Mouse (Mus musculus): ENCODE data around the gene Myh9. TPM values are rescaled to one million over a fixed set of nuclear protein-coding genes. Genes with fewer than 3 reads are reported as not detected.
A peak's percentile ranks its signal among the peaks of the same experiment; 100 is the strongest.

Gene Myh9
- polyA plus RNA-seq, 1 experiment from 2014 or later = 59.3 TPM

DNA sequence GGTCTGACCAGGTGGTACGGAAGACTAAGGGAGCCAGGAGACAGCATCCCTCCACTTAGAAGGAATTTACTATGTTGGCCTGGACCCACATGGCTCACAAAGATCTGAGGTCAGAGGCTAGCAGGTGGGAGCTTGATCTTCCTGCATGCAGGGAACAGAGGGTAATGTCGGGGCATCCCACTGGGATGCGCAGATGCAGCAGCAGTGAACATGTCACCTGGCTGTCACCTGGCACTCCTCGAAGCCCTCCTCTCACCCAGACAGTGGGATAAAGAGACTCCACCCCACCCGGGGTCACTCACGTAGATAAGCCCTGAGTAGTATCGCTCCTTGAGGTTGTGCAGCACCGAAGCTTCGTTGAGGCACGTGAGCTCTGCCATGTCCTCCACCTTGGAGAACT is 29.4 kb downstream of the Myh9 start:
- H3K4me1 ChIP-seq (ENCODE audit: insufficient read depth, low read depth, low read length) = peaks cover 25% of the 10 kb centered on the region; the same call in 1 of the 2 replicates
- H3K9me3 ChIP-seq (ENCODE audit: low read length) = no peaks in the 10 kb centered on the region
- ATAC-seq (no peak), DNase-seq (ENCODE audit: low spot score) (no peak)
- no peak overlapping the region for H3K9ac ChIP-seq (replicated peaks; ENCODE audit: low read depth)
- H3K27ac ChIP-seq (ENCODE audit: low read length) = no peak overlapping the region
- TF ChIP-seq EP300 (IDR thresholded peaks at IDR 0.05) = no peak
- TF ChIP-seq CTCF (IDR thresholded peaks at IDR 0.05) = no peak
- H3K36me3 ChIP-seq (ENCODE audit: insufficient read depth, low read length) = peaks cover 23% of the 10 kb centered on the region; the same call in 1 of the 2 replicates
- H3K4me3 ChIP-seq (ENCODE audit: low read depth, low read length) = no peak overlapping the region
- WGBS = 87% methylated on average over 10 of the region's 10 CpGs
- no peak overlapping the region for H3K4me2 ChIP-seq (replicated peaks; ENCODE audit: low read depth, low read length)
- no peaks in the 10 kb centered on the region for H3K27me3 ChIP-seq (replicated peaks; ENCODE audit: insufficient read depth, low read length)

DNA sequence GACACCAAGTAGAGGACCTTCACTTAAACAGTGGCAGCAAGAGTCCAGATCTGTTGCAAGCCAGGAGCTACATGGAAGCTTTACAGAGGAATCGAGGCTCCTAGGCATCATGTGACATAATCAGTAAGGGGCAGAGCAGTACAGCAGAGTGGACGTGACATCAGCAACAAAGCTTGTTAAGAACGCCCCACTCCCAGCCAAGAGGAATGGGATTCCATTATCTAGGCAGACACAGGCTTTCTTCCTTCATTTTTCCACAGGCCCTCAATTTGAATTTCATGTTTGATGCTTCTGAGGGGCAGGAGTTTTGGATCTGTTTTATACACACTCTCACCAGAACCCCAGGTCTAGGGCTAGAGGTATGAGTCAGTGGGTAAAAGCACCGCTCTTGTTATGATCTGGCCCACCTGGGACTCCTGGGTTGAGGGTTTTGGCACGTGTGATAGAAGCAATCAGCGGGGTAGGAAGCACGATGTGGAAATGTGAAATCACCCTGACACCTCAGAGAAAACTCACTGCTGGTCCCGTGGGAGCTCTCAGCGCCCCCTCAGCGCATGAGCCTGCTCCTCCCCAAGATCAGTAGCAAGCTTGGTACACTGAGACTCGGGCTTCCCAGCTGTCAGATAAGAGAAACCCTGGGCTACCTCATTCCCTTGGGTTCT is 30.7 kb downstream of the Myh9 start:
- H3K27ac ChIP-seq (ENCODE audit: low read length) = no peak overlapping the region
- no peak overlapping the region for H3K4me3 ChIP-seq (ENCODE audit: low read depth, low read length)
- no peak for DNase-seq (ENCODE audit: low spot score)
- ATAC-seq = no peak
- peaks cover 35% of the 10 kb centered on the region; the same call in 1 of the 2 replicates for H3K36me3 ChIP-seq (ENCODE audit: insufficient read depth, low read length)
- peaks cover 19% of the 10 kb centered on the region; the same call in 1 of the 2 replicates for H3K4me1 ChIP-seq (ENCODE audit: insufficient read depth, low read depth, low read length)
- H3K27me3 ChIP-seq (replicated peaks; ENCODE audit: insufficient read depth, low read length) = no peaks in the 10 kb centered on the region
- TF ChIP-seq CTCF (IDR thresholded peaks at IDR 0.05) (no peak), EP300 (IDR thresholded peaks at IDR 0.05) (no peak)
- 68% methylated on average over 11 of the region's 11 CpGs for WGBS
- no peak overlapping the region for H3K4me2 ChIP-seq (replicated peaks; ENCODE audit: low read depth, low read length)
- no peak overlapping the region for H3K9ac ChIP-seq (replicated peaks; ENCODE audit: low read depth)
- H3K9me3 ChIP-seq (ENCODE audit: low read length) = no peaks in the 10 kb centered on the region

DNA sequence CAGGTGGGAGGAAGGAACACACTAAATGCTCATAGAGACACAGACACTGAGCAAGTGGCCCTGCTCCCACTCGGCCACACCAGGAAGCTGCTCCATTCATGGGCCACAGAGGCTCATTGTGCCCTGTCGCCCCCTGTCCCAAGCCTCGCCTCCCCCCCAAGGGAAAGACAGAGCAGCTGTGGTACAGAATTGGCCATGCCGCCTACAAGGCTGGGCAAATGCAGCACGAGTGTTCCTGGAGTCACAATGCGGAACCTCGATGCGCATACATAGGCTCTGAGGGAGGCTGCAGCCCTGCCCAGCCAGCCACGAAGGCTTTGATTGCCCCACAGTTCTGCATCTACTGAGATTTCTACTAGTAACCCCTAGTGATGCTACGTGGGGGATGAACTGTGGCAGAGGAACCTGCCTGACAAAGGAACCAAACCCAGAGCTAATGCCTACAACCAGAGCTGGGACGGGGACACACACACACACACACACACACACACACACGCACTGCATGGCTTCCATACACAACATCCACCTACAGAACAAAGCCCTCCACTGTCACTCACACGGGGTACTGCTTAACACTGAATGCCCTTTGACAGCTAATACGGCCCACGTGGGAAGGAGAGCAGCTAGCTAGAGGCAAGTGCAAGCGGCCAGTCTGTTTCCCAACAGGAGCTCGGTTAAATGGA is 31.4 kb downstream of the Myh9 start:
- WGBS = 82% methylated on average over 17 of the region's 17 CpGs
- Histone ChIP-seq H3K4me1 (ENCODE audit: insufficient read depth, low read depth, low read length) (peaks cover 13% of the 10 kb centered on the region; the same call in 1 of the 2 replicates), H3K9me3 (ENCODE audit: low read length) (no peaks in the 10 kb centered on the region), H3K4me2 (replicated peaks; ENCODE audit: low read depth, low read length) (no peak overlapping the region), H3K4me3 (ENCODE audit: low read depth, low read length) (no peak overlapping the region), H3K36me3 (ENCODE audit: insufficient read depth, low read length) (peaks cover 41% of the 10 kb centered on the region; the same call in 1 of the 2 replicates), H3K27me3 (replicated peaks; ENCODE audit: insufficient read depth, low read length) (no peaks in the 10 kb centered on the region), H3K27ac (ENCODE audit: low read length) (no peak overlapping the region), H3K9ac (replicated peaks; ENCODE audit: low read depth) (no peak overlapping the region)
- no peak for DNase-seq (ENCODE audit: low spot score)
- no peak for ATAC-seq
- TF ChIP-seq CTCF (IDR thresholded peaks at IDR 0.05) (no peak), EP300 (IDR thresholded peaks at IDR 0.05) (no peak)

DNA sequence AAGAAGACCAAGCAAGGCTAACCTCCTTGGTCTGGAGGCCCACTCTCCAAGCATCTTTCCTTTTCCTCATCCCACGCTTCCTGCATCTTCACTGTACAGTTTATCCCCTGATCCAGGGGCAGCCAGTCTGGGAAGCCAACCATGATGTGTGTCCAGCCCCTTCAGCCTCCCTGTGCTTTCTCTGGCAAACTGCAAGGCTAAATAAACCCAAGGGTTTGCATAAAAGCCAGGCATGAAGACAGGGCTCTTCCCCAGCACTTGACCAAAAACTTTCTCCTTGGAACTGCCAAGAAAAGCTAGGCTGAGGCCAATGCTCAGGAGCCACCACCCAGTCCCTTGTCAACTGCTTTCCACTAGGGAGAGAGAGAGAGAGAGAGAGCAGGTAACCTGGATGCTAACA is 32.5 kb downstream of the Myh9 start:
- 93% methylated on average over 1 of the region's 1 CpGs for WGBS
- Histone ChIP-seq H3K9me3 (ENCODE audit: low read length) (no peaks in the 10 kb centered on the region), H3K27me3 (replicated peaks; ENCODE audit: insufficient read depth, low read length) (no peaks in the 10 kb centered on the region), H3K9ac (replicated peaks; ENCODE audit: low read depth) (no peak overlapping the region), H3K36me3 (ENCODE audit: insufficient read depth, low read length) (peaks cover 41% of the 10 kb centered on the region; the same call in 1 of the 2 replicates), H3K4me2 (replicated peaks; ENCODE audit: low read depth, low read length) (no peak overlapping the region), H3K27ac (ENCODE audit: low read length) (no peak overlapping the region), H3K4me3 (ENCODE audit: low read depth, low read length) (no peak overlapping the region), H3K4me1 (ENCODE audit: insufficient read depth, low read depth, low read length) (peaks cover 10% of the 10 kb centered on the region; the same call in 1 of the 2 replicates)
- ATAC-seq = no peak
- DNase-seq (ENCODE audit: low spot score) = no peak
- TF ChIP-seq EP300 (IDR thresholded peaks at IDR 0.05) = no peak
- TF ChIP-seq CTCF (IDR thresholded peaks at IDR 0.05) = no peak

DNA sequence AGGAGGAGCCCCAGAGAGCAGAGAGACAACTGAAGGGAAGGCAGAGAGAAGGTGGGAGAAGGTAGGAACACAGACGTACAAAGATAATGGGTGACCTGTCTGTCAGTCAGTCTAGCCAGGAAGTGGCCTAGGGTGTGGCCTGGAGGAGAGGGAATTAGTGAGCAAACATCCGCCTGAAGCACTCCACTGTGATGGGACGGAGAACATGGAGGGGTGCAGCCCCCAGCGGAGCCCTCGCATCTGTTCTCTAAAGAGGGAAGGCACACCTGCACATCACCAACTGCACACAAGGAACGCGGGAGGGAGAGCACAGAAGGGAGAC is 34.8 kb downstream of the Myh9 start:
- 51% methylated on average over 7 of the region's 7 CpGs for WGBS
- H3K4me2 ChIP-seq (replicated peaks; ENCODE audit: low read depth, low read length) = no peak overlapping the region
- H3K36me3 ChIP-seq (ENCODE audit: insufficient read depth, low read length) = peaks cover 48% of the 10 kb centered on the region; the same call in 1 of the 2 replicates
- peaks cover 5% of the 10 kb centered on the region; the same call in 1 of the 2 replicates for H3K4me1 ChIP-seq (ENCODE audit: insufficient read depth, low read depth, low read length)
- 0 out of 2 replicates have a peak overlapping the region, but pooled peaks have one; percentile 6 for H3K9ac ChIP-seq (replicated peaks; ENCODE audit: low read depth)
- H3K4me3 ChIP-seq (ENCODE audit: low read depth, low read length) = no peak overlapping the region
- H3K27ac ChIP-seq (ENCODE audit: low read length) = peak overlapping the region; percentile 45
- H3K27me3 ChIP-seq (replicated peaks; ENCODE audit: insufficient read depth, low read length) = no peaks in the 10 kb centered on the region
- no peaks in the 10 kb centered on the region for H3K9me3 ChIP-seq (ENCODE audit: low read length)
- no peak for DNase-seq (ENCODE audit: low spot score)
- 0 out of 2 replicates have a peak, but pooled peaks have one; percentile 7 for ATAC-seq
- no peak for TF ChIP-seq CTCF (IDR thresholded peaks at IDR 0.05)
- no peak for TF ChIP-seq EP300 (IDR thresholded peaks at IDR 0.05)

DNA sequence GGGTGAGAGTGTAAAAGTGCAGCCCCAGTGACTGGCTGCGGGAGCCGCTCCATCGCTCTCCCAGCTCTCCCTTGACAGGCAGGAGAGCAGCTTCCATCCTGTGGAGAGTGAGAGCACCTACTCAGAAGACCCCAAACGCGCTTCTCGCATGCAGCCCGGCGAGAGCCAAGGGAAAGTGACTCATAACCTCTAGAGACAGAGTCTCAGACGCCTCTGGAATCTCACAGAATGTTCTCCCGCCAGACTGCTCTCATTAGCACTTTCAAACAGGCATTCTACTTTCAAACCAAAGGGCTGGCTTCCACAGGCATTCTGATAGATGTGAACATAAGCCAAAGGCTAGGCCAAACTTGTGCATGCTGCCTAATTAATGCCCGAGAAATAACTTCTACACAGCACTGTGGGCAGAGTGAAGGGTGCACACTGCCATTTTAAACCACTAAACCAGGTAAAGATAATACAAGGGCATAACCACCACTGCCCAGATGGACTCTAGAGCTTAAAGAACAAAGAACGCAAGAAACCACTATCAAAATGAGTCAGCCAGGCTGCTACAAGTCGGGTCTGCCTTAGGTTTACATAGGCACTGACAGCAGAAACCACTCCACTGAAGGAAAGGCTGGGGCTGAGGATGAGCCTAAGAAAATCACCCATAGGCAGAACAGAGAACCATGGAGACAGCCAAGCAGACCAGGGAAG is 35.3 kb downstream of the Myh9 start:
- Histone ChIP-seq H3K4me1 (ENCODE audit: insufficient read depth, low read depth, low read length) (peaks cover 5% of the 10 kb centered on the region; the same call in 1 of the 2 replicates), H3K27me3 (replicated peaks; ENCODE audit: insufficient read depth, low read length) (no peaks in the 10 kb centered on the region), H3K9ac (replicated peaks; ENCODE audit: low read depth) (0 out of 2 replicates have a peak overlapping the region, but pooled peaks have one; percentile 6), H3K4me2 (replicated peaks; ENCODE audit: low read depth, low read length) (no peak overlapping the region), H3K36me3 (ENCODE audit: insufficient read depth, low read length) (peaks cover 48% of the 10 kb centered on the region; the same call in 1 of the 2 replicates), H3K9me3 (ENCODE audit: low read length) (no peaks in the 10 kb centered on the region), H3K4me3 (ENCODE audit: low read depth, low read length) (no peak overlapping the region), H3K27ac (ENCODE audit: low read length) (peak overlapping the region; percentile 45)
- TF ChIP-seq EP300 (IDR thresholded peaks at IDR 0.05) (peak; percentile 69), CTCF (IDR thresholded peaks at IDR 0.05) (no peak)
- DNase-seq (ENCODE audit: low spot score) = no peak
- 56% methylated on average over 13 of the region's 13 CpGs for WGBS
- peak; percentile 22; the same call in 1 of the 2 replicates for ATAC-seq

Measured in lung, postnatal 0 days (tissue).